Mouse (Mus musculus) cerebellum, postnatal 4 days (tissue): ENCODE results near the gene Dcakd.

ENCODE experiments used
- DNase-seq, 2 experiments: peaks; one replicate each; pipeline ENCODE4 v3.0.0; 2022; ENCODE audit warnings: low spot score in 2 of 2, mixed read lengths in 1 of 2

Gene Dcakd

GRCm38 (mm10) chr11:103005254-103005981 is 22.7 kb downstream of the Dcakd start:
- no peak for DNase-seq

- DNase-seq: no peak
Measured at GRCm38 (mm10) chr11:103004852-103005251, 23.3 kb downstream of the Dcakd start.

- DNase-seq: peak in 1 of 2 experiments; percentile 24
Measured at GRCm38 (mm10) chr11:103003210-103003609, 24.9 kb downstream of the Dcakd start.

GRCm38 (mm10) chr11:103001063-103001462 is 27.1 kb downstream of the Dcakd start:
- DNase-seq: no peak

- no peak for DNase-seq
Measured at GRCm38 (mm10) chr11:103000111-103000510, 28.0 kb downstream of the Dcakd start.

GRCm38 (mm10) chr11:102999317-102999970 is 28.7 kb downstream of the Dcakd start:
- DNase-seq: no peak

GRCm38 (mm10) chr11:102998577-102999316 is 29.4 kb downstream of the Dcakd start:
- DNase-seq: no peak

- no peak for DNase-seq
Measured at GRCm38 (mm10) chr11:102998254-102998576, 29.9 kb downstream of the Dcakd start.

GRCm38 (mm10) chr11:102996991-102997770 is 31.0 kb downstream of the Dcakd start:
- DNase-seq: no peak

- DNase-seq: no peak
Measured at GRCm38 (mm10) chr11:102996385-102996784, 31.7 kb downstream of the Dcakd start.

- DNase-seq: no peak
Measured at GRCm38 (mm10) chr11:102994952-102995351, 33.2 kb downstream of the Dcakd start.

- no peak for DNase-seq
Measured at GRCm38 (mm10) chr11:102993420-102994029, 34.6 kb downstream of the Dcakd start.

GRCm38 (mm10) chr11:102992940-102993339 is 35.2 kb downstream of the Dcakd start:
- DNase-seq: peak; percentile 63 to 85

GRCm38 (mm10) chr11:102991681-102992080 is 36.5 kb downstream of the Dcakd start:
- DNase-seq: no peak

GRCm38 (mm10) chr11:102990152-102990663 is 37.9 kb downstream of the Dcakd start:
- DNase-seq: no peak

GRCm38 (mm10) chr11:102989641-102990151 is 38.4 kb downstream of the Dcakd start:
- no peak for DNase-seq

- DNase-seq: no peak
Measured at GRCm38 (mm10) chr11:102985160-102985559, 43.0 kb downstream of the Dcakd start.

- no peak for DNase-seq
Measured at GRCm38 (mm10) chr11:102984615-102985014, 43.5 kb downstream of the Dcakd start.

- DNase-seq: no peak
Measured at GRCm38 (mm10) chr11:102984086-102984485, 44.0 kb downstream of the Dcakd start.

GRCm38 (mm10) chr11:102981151-102981890 is 46.8 kb downstream of the Dcakd start:
- no peak for DNase-seq
